Mouse (Mus musculus) large intestine, adult 2 months (tissue): Measurements from ENCODE around the gene Kmt2c. TPM values are rescaled to one million over a fixed set of nuclear protein-coding genes. Genes with fewer than 3 reads are reported as not detected.

Experiments used
- DNase-seq: peaks from one replicate; pipeline ENCODE4 v3.0.0-alpha.2; 2012; ENCODE audit warnings: low read depth, low spot score
- WGBS: fragments of 180-500 bp; shearing (Covaris S2); methylation state at CpG from one replicate; pipeline ENCODE4 v1.1.7; 2018; 5-methylcytosine and 5-hydroxymethylcytosine counted together
- polyA plus RNA-seq: library from polyadenylated mRNA; depleted of rRNA; stranded (reverse); fragments of >200 nt; gene quantifications from 2 replicates; pipeline ENCODE4 v1.2.3, GENCODE M21; 2012

Kmt2c gene
- polyA plus RNA-seq, 1 experiment = 8.0 TPM

- no peak for DNase-seq
These were observed 83.2 kb downstream of the Kmt2c start for GRCm38 (mm10) chr5:25415382-25415781.

- WGBS = 86% methylated on average over 2 of the region's 2 CpGs
- DNase-seq = no peak
These were observed 101.9 kb downstream of the Kmt2c start for GRCm38 (mm10) chr5:25396727-25397126.

GRCm38 (mm10) chr5:25392655-25393054 lies 105.9 kb downstream of the Kmt2c start:
- WGBS = 70% methylated on average over 2 of the region's 2 CpGs
- DNase-seq = no peak

GRCm38 (mm10) chr5:25383581-25383980 lies 115.0 kb downstream of the Kmt2c start:
- 91% methylated on average over 11 of the region's 11 CpGs for WGBS
- no peak for DNase-seq

GRCm38 (mm10) chr5:25379188-25379587 lies 119.4 kb downstream of the Kmt2c start:
- no peak for DNase-seq

GRCm38 (mm10) chr5:25368420-25368819 lies 130.2 kb downstream of the Kmt2c start:
- WGBS = 99% methylated on average over 2 of the region's 2 CpGs
- no peak for DNase-seq

GRCm38 (mm10) chr5:25367126-25367525 lies 131.5 kb downstream of the Kmt2c start:
- no peak for DNase-seq
- 75% methylated on average over 1 of the region's 1 CpGs for WGBS

GRCm38 (mm10) chr5:25353509-25353908 lies 145.1 kb downstream of the Kmt2c start:
- 91% methylated on average over 2 of the region's 2 CpGs for WGBS
- DNase-seq = no peak

GRCm38 (mm10) chr5:25331322-25331721 lies 167.3 kb downstream of the Kmt2c start:
- WGBS = 84% methylated on average over 2 of the region's 2 CpGs
- no peak for DNase-seq

- 69% methylated on average over 6 of the region's 6 CpGs for WGBS
- DNase-seq = peak; percentile 6
These were observed 184.7 kb downstream of the Kmt2c start for GRCm38 (mm10) chr5:25313881-25314280.

- WGBS = 97% methylated on average over 2 of the region's 2 CpGs
- no peak for DNase-seq
These were observed 188.4 kb downstream of the Kmt2c start for GRCm38 (mm10) chr5:25310226-25310625.

- no peak for DNase-seq
These were observed 201.8 kb downstream of the Kmt2c start for GRCm38 (mm10) chr5:25296830-25297229.

GRCm38 (mm10) chr5:25283988-25284387 lies 214.6 kb downstream of the Kmt2c start:
- 94% methylated on average over 13 of the region's 13 CpGs for WGBS
- DNase-seq = no peak

More at GRCm38 (mm10) chr5:25296830-25297229, 201.8 kb downstream of the Kmt2c start:
- WGBS = 71% methylated on average over 3 of the region's 3 CpGs

GRCm38 (mm10) chr5:25276365-25276764 lies 222.2 kb downstream of the Kmt2c start:
- 91% methylated on average over 6 of the region's 6 CpGs for WGBS
- DNase-seq = no peak

- 86% methylated on average over 10 of the region's 10 CpGs for WGBS
- DNase-seq = no peak
These were observed 223.0 kb downstream of the Kmt2c start for GRCm38 (mm10) chr5:25275629-25276028.

- no peak for DNase-seq
- WGBS = 92% methylated on average over 4 of the region's 4 CpGs
These were observed 230.2 kb downstream of the Kmt2c start for GRCm38 (mm10) chr5:25268258-25268888.

- 83% methylated on average over 7 of the region's 7 CpGs for WGBS
These were observed 236.3 kb downstream of the Kmt2c start for GRCm38 (mm10) chr5:25262266-25262665.

GRCm38 (mm10) chr5:25261452-25261851 lies 237.1 kb downstream of the Kmt2c start:
- DNase-seq = no peak
- 88% methylated on average over 6 of the region's 6 CpGs for WGBS

More at GRCm38 (mm10) chr5:25262266-25262665, 236.3 kb downstream of the Kmt2c start:
- no peak for DNase-seq

- no peak for DNase-seq
- 93% methylated on average over 2 of the region's 2 CpGs for WGBS
These were observed 241.9 kb downstream of the Kmt2c start for GRCm38 (mm10) chr5:25256686-25257085.

GRCm38 (mm10) chr5:25254491-25254890 lies 244.1 kb downstream of the Kmt2c start:
- WGBS = 95% methylated on average over 4 of the region's 4 CpGs
- DNase-seq = no peak

GRCm38 (mm10) chr5:25252825-25253544 lies 245.6 kb downstream of the Kmt2c start:
- DNase-seq = no peak
- 56% methylated on average over 8 of the region's 8 CpGs for WGBS
